Mouse (Mus musculus): Measurements from ENCODE around the gene Mfsd10.

The Mfsd10 gene

GRCm38 (mm10) chr5:34636481-34637287 is at the start of gene Mfsd10:
TSS of gene Mfsd10 (minus strand) at chr5:34637212.
- DNase-seq, result peak; percentile 88

DNA sequence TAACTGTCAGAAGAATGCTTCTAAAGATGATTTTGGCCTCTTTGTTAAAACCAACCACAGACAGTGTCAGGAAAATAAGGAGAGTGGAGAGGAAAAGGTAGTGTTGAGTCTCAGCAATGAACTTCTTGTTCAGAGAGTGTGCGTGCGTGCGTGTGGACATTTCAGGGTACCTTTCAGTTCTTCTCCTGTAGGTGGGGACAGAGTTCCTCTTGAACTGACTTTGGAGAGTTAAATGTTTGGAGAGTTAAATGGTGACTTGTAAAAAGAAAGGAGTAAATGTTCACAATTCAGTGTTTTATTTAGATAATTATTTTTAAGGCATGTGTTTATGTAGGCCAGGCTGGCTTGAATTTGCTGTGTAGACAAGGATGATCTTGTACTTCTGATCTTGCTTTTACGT is 33.3 kb upstream of the Mfsd10 start:
- DNase-seq, result peak; percentile 26

- DNase-seq, result no peak
Observed at GRCm38 (mm10) chr5:34669493-34669892, 32.5 kb upstream of the Mfsd10 start.

DNA sequence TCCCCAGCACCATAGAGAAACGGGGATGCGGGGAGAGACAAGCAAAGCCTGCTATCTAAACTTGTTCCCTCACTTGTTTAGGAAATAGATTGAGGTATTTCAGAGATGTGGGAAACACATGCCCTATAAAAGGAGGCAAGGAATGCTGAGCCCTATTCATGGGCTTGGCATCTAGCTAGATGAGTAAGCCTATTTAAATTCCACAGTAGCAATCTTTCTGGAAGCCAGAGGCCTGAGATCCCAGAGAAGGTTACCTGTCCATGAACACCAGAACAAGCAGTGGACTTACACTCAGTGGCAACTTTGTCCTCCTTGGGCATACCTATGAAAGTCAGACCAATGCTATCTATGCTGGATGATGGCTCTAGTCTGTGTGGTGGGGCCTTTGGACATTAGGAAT is 26.2 kb upstream of the Mfsd10 start:
- DNase-seq, result no peak

DNA sequence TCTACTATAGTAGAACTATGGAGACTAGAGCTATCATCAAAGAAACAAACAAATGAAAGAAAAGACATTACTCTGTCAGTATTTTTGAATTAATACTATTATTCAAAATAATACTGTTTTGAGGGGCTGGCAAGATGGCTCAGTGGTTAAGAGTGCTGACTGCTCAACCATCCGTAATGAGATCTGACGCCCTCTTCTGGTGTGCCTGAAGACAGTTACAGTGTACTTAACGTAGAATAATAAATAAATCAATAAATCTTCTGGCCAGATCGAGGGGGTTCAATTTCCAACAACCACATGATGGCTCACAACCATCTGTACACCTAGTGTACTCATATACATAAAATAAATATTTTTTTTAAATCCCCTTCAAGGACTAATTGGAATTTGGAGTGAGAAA is 24.9 kb upstream of the Mfsd10 start:
- no peak for DNase-seq

DNA sequence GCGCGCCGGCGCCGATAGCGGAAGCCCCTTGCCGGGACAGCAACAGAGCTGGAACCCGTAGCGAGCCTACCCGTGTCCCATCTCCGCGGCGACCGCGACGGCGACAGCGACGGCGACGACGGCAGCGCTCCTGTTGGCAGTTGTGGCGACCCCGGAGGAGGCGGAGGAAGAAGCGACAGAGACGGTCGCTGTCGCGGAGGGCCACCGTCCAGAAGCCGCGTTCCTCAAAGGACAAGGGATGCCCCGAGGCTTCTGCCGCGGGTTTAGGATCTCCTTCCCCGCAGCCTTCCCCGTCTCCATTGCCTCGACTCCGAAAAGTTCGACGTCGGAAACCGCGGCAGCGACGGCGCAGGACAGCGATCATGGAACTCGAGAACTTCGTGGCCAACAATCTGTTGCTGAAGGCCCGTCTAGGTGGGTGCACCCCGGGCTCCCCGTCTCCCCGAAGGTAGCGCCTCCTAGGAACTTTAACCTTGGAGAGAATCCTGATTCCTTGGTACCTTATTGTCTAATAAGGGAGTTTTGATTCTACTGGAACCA is 23.6 kb upstream of the Mfsd10 start:
- DNase-seq, result no peak

DNA sequence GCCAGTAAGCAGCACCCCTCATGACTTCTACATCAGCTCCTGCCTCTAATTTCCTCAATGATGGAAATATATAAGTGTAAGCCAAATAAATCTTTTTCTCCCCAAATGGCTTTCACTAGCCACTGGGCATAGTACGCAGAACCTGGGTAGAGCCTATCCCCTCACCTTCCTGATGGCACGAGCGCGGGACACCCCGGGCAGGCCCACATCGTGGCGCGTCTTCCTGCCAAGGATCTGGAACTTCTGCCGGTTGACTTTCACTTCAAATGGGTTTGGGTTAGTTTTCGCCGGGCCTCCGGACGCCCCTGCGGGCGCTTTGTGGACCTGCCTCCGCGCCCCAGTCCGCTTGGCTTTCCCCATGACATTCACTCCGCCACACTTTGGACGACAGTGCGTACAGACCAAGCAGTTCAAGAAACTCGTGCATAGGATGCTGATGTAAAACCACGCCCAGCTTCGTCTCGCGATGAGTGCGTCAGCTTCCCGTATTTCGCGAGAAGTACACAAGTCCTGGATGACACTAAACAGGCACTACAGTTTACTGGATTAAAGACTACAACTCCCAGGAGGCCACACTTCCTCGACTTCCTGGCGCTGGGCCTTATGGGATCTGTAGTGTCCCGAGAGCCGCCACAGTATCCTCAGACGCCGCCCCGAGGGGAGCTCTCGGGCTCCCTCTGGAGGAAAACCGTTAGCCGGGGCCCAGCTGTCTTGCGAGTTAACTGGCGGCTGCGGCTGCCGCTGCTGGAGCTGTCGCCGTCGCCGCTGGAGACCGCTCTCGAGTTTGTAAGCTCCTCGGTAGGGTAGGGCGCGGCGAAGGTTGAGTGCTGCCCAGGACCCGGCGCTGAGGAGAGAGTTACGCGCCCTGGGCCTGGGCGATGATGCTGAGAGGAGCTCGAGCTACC is 22.9 kb upstream of the Mfsd10 start, which contains the start of the genes Nop14 and Grk4:
TSS of gene Nop14 (minus strand) at position 463 of the 905 bp plus-strand sequence.
TSS of gene Grk4 (plus strand) at position 694 of the 905 bp plus-strand sequence.
- DNase-seq, result peak; percentile 99

- no peak for DNase-seq
Observed at GRCm38 (mm10) chr5:34657556-34657955, 20.5 kb upstream of the Mfsd10 start.

DNA sequence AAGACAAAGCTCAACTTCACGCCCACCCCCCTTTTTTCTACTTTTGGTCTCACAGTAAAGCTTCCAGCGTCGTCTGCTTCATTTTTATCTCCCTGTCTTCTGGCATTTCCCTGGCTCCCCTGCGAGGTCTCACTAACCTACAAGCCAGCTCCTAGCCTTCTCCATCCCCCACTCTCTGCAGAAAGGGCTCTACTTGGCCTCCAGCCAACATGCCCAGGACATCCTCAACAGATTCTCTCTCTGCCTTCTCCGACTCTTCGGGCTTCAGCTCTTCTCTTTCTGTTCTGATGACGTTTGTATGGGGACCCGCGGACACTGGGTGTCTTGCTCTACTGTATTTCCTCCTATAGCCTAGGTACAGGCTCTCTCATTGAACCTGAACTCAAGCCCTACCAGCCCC is 17.9 kb upstream of the Mfsd10 start:
- no peak for DNase-seq

DNA sequence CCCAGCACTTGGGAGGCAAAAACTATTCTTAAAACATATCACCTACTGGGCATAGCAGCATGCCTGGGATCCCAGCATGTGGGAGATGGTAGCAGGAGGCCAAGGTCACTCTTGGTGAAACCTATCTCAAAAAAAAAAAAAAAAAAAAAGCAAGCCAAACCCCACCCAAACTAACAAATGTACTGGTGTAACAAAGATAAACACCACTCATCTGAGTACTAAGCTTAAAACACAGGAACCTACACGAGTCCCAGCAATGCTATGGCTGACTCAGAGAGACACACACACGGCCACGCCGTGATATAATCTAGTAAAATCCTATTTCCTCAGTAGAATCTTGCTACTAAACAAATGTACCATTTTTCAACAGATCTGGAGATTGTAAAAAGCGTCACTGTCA is 15.9 kb upstream of the Mfsd10 start:
- DNase-seq, result no peak

DNA sequence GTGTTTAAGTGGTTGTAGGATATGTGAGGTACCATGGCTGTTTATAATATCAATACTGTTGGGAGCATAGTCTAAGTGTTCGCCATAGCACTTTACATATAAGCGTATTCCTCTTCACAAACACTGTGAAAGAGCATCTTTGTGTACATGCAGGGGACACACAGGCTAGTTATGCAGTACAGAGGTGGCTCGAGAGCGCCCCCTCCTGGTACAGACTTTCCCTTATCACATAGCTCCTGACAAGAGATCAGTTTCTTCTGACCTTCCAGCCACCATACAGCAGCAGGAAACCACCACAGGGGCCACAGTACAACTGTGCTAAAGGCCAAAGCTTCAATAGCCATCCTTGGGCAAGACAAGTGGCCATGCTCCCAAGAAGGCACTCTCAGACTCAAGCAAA is 10.6 kb upstream of the Mfsd10 start:
- peak; percentile 80 for DNase-seq

DNA sequence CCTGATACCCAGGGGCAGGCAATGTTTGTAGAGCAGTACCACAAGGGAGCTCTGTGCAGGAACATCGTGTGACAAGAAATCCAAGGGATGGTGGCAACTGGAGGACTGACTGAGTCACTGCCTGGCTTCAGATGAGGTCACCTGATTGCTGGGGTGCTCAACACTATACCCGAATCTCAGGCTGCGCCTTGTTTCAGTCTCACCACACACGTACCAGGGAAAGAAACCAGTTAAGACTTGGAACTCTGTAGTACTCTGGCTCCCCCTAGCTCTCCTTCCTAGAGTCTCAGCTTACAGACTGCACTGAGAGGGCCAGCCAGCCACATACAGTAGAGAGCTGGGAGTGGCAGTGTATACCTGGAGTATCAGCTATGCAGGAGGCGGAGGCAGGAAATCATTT is 5.9 kb upstream of the Mfsd10 start:
- DNase-seq, result peak; percentile 58

DNA sequence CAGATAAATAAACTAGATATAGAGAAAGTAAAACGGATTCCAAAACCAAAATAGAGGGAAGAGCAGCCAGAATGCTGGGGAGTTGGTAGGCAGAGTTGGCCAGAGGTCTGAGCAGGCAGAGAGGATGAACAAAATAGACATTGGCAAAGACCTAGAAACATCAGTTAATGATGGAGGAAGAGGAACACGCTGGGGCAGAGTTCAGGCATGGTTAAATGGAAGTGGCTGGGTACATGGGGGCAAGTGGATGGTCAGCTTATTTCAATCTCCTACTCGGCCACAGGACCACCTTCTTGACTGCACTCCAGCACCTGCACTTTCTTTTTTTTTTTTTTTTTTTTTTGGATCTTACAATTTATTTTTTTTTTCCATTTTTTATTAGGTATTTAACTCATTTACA is 5.0 kb upstream of the Mfsd10 start:
- no peak for DNase-seq

DNA sequence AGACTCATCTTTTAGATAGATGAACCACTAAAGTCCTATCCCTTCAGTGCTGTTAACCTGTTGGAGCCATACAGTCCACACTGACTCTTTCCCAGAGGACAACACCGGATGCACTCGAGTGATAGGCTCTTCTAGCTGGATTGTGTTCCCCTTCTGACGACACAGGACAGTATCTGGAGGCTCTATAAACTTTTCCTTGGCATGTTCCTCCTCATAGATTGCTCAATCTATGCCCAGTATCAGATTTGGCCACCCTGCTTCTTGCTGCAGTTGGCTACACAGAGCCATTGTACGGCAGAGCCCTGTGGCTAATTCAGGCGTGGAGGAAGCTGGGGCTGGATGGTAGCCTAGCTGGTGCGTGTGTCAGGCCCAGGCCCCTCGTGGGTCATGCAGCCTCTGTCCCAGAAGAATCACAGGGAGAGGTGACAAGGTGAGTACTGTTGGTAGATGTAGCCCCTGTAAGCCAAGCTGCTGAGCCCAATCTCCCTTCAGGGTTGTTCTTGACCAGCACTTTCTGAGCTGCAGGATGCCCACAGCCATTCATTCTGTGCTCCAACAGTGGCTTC is 662 bp upstream of the Mfsd10 start:
- DNase-seq, result no peak

GRCm38 (mm10) chr5:34635665-34636192 is 1.3 kb downstream of the Mfsd10 start:
- peak; percentile 20 for DNase-seq

DNA sequence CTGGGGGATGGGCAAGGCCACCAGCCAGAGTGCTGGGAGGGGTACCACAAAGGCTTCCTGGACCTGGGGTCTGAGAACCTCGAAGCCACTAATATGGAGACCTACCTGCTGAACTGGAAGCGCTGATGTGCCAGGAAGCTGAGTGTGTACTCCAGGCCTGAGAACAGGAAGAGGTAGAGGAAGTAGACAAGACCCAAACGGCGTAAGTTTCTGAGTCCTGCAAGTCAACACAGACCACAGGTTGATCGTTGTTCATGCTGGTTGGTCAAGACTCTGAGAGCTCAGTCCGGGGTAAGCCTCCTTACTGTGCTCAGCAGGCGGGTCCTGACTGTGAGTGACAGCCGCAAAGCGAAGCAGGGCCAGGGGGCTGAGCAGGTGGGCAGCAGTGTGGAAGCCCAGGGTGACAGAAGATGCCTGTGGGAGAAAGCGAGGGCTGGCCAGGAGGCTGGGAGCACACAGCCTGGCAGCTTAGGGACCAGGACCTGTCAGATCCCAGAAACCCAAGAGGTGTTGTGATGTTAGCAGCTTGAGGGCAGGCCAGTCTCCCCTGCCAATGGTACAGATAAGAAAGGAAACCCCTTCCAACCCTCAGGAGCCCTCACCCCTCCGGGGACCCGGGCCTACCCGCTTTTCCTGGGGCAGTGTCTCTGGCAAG is 2.1 kb downstream of the Mfsd10 start:
- DNase-seq, result no peak

DNA sequence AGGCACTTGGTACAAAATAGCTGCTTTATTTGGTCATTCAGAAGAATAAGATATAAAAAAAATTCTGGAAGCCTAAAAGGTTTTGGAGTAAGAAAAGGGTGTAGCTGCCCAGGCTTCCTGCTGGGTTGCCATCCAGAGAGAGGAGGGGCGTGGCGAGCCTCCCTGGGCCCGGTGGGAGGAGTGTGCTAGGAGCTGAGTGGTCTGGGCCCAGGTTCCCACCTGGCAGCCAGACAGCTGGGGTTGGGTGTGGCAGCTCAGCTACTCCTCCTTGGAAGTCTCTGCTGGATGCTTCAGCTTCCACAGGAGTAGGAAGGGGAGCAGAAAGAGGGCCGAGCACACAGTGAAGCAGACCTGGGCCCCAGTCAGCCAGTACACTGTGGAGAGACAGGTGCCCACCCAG is 3.4 kb downstream of the Mfsd10 start:
- DNase-seq, result peak; percentile 31

DNA sequence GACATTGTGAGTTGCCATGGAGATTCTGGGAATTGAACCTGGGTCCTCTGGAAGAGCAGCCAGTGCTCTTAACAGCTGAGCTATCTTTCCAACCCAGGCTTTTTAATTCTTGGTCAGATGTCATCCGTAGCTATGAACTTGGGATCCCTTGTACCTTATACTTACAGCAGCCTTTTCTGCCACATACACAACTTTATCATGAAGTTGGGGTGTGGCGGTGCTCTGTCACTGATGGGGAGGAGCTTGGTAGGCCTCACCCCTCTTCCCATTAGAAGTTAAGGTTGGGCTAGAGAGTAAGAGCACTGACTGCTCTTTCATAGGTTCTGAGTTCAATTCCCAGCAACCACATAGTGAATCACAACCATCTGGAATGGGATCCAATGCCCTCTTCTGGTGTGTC is 4.0 kb downstream of the Mfsd10 start:
- DNase-seq, result no peak

GRCm38 (mm10) chr5:34609966-34610365 is 27.0 kb downstream of the Mfsd10 start:
- no peak for DNase-seq

GRCm38 (mm10) chr5:34608226-34608625 is 28.8 kb downstream of the Mfsd10 start:
- DNase-seq, result no peak

- no peak for DNase-seq
Observed at GRCm38 (mm10) chr5:34607100-34607880, 29.7 kb downstream of the Mfsd10 start.

Measured in kidney, postnatal 10 days (tissue).